Mouse (Mus musculus) heart, embryonic 15.5 days (tissue): ENCODE data around the gene a. TPM values are rescaled to one million over a fixed set of nuclear protein-coding genes. Genes with fewer than 3 reads are reported as not detected.
"Not testable (repeated sequence)": the region's sequence is repeated elsewhere in the genome, so short reads cannot be mapped to it uniquely, and the experiment has no call there.

Source experiments
- ATAC-seq: fragments of 200-750 bp; cut with Nextera tagmentation; replicated peaks from 2 replicates; pipeline ENCODE4 v1.8.0; 2017; ENCODE audit warnings: low read depth, moderate TSS enrichment; ENCODE audit not compliant: insufficient number of reproducible peaks, insufficient read depth, low FRiP score
- H3K27ac ChIP-seq: fragments of 300-500 bp; sonication (generic); 2 replicates; pipeline ENCODE4 v1.5.1; 2015; ENCODE audit warnings: mild to moderate bottlenecking, inconsistent platforms
- H3K27me3 ChIP-seq: fragments of 300-500 bp; sonication (generic); 2 replicates; pipeline ENCODE4 v1.6.1; 2015; ENCODE audit warnings: inconsistent platforms
- H3K36me3 ChIP-seq: fragments of 300-500 bp; sonication (generic); 2 replicates; pipeline ENCODE4 v1.6.1; 2015; ENCODE audit warnings: mild to moderate bottlenecking, inconsistent platforms
- H3K4me1 ChIP-seq: fragments of 300-500 bp; sonication (generic); replicated peaks from 2 replicates; pipeline ENCODE4 v1.6.1; 2015; ENCODE audit warnings: inconsistent platforms
- H3K4me2 ChIP-seq: fragments of 300-500 bp; sonication (generic); 2 replicates; pipeline ENCODE4 v1.6.1; 2015; ENCODE audit warnings: inconsistent platforms, mild to moderate bottlenecking, moderate library complexity
- H3K4me3 ChIP-seq: fragments of 300-500 bp; sonication (generic); 2 replicates; pipeline ENCODE4 v1.5.1; 2015; ENCODE audit warnings: mild to moderate bottlenecking, inconsistent platforms
- H3K9ac ChIP-seq: fragments of 300-500 bp; sonication (generic); 2 replicates; pipeline ENCODE4 v1.6.1; 2015; ENCODE audit warnings: mild to moderate bottlenecking, inconsistent platforms
- H3K9me3 ChIP-seq: fragments of 300-500 bp; sonication (generic); replicated peaks from 2 replicates; pipeline ENCODE4 v1.6.1; 2016; ENCODE audit warnings: inconsistent platforms
- WGBS: fragments of 180-500 bp; shearing (Covaris S2); methylation state at CpG from one replicate; pipeline ENCODE4 v1.1.7; 2015; ENCODE audit warnings: mixed read lengths; 5-methylcytosine and 5-hydroxymethylcytosine counted together
- polyA plus RNA-seq: library from polyadenylated mRNA; unstranded; fragments of >200 nt; fragmentation: Nextera tagmentation; extraction: Ambion mirVana; gene quantifications from 2 replicates; pipeline ENCODE4 v1.2.1, GENCODE M21; 2015

The a gene
- polyA plus RNA-seq, 1 experiment from 2014 or later: 0.30 TPM

DNA sequence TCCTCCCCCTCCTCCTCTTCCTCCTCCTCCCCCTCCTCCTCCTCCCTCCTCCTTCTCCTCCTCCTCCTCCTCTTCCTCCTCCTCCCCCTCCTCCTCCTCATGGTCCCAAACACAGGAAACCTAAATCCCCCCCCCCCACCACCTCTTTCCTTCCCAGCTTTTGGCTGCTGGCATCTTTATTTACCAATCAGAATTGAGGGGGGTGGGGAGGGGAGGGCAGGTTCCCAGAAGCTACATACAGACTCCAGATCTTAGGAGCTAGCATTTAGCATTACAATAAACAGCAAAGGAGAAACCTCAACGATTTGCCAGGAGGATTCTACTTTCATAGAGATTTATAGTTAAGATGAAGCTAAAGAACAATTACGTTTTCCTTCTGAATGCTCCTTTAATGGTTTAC is 114.6 kb downstream of the a start:
- no peaks in the 10 kb centered on the region for H3K36me3 ChIP-seq
- no peaks in the 10 kb centered on the region for H3K4me1 ChIP-seq
- no peak overlapping the region for H3K4me3 ChIP-seq
- WGBS: 47% methylated on average over 2 of the region's 2 CpGs
- no peaks in the 10 kb centered on the region for H3K9me3 ChIP-seq
- H3K27me3 ChIP-seq: no peaks in the 10 kb centered on the region
- no peak overlapping the region for H3K27ac ChIP-seq
- no peak for ATAC-seq
- H3K9ac ChIP-seq: no peak overlapping the region
- no peak overlapping the region for H3K4me2 ChIP-seq

DNA sequence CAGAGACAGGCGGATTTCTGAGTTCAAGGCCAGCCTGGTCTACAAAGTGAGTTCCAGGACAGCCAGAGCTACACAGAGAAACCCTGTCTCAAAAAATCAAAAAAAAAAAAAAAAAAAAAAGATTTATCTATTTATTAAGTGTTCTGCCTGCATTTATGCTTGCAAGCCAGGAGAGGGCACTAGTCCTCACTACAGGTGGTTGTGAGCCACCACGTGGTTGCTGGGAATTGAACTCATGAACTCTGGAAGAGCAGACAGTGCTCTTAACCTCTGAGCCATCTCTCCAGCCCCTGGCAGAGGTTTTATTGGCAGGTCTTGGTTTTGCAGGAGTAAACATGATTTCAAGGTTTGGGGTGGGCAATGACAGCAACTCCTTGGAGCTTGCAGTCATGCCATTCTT is 117.0 kb downstream of the a start:
- not testable (repeated sequence) for H3K9ac ChIP-seq, H3K4me1 ChIP-seq, H3K27me3 ChIP-seq, ATAC-seq, H3K4me3 ChIP-seq, H3K4me2 ChIP-seq, H3K27ac ChIP-seq, H3K36me3 ChIP-seq, H3K9me3 ChIP-seq
- WGBS: 45% methylated on average over 2 of the region's 2 CpGs

DNA sequence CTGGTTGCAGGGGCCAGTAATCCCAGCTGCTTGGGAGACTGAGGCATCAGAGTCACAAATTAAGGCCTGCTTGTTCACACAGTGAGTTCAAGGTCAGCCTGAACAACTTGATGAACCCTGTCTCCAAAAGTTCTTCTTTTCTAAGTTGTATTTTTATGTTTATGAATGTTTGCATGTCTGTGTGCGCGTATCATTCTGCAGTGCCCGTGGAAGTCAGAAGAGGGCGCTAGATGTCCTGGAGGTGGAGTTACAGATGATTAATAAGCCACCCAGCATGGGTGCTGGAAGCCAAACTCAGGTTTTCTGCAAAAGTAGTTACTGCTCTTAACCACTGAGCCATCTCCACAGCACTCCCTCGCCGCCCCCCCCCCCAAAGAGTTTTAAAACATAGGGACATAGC is 118.6 kb downstream of the a start:
- Histone ChIP-seq H3K4me3 (no peak overlapping the region), H3K9me3 (no peaks in the 10 kb centered on the region), H3K27me3 (no peaks in the 10 kb centered on the region), H3K9ac (no peak overlapping the region), H3K4me2 (no peak overlapping the region), H3K36me3 (no peaks in the 10 kb centered on the region), H3K27ac (no peak overlapping the region), H3K4me1 (no peaks in the 10 kb centered on the region)
- ATAC-seq: no peak
- 81% methylated on average over 6 of the region's 6 CpGs for WGBS

DNA sequence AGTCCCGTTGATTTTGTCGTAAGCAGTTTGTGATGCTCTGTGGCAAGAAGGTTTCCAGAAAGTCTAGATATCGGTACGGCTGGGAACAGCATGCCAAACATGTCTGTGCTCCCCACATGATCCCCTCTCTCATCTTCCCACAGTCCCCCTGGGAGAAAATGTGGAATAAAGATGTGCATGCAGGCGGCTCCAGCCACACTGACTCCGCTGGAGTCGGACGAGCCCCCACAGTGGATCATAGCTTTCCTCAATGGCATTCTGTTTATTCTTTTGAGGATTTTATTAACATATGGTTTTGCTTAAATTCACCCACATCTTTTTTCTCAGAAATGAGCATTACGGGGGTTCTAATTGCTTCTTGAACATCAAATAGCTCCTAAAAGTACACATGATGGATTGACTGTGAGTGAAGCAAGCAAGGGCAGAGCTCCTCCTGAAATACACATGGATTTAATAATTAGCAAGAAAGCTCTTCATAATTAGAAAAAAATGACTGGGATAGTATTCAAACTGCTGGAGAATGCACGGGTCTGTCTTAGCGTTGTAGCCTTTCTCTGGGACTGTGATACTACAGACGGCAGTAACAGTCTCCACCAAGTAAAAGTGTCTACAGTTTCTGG is 124.8 kb downstream of the a start:
- Histone ChIP-seq H3K36me3 (no peaks in the 10 kb centered on the region), H3K4me2 (no peak overlapping the region), H3K4me1 (no peaks in the 10 kb centered on the region; the same call in 1 of the 2 replicates), H3K27ac (no peak overlapping the region), H3K9ac (no peak overlapping the region), H3K9me3 (no peaks in the 10 kb centered on the region), H3K27me3 (no peaks in the 10 kb centered on the region), H3K4me3 (no peak overlapping the region)
- ATAC-seq: no peak
- 66% methylated on average over 12 of the region's 12 CpGs for WGBS

DNA sequence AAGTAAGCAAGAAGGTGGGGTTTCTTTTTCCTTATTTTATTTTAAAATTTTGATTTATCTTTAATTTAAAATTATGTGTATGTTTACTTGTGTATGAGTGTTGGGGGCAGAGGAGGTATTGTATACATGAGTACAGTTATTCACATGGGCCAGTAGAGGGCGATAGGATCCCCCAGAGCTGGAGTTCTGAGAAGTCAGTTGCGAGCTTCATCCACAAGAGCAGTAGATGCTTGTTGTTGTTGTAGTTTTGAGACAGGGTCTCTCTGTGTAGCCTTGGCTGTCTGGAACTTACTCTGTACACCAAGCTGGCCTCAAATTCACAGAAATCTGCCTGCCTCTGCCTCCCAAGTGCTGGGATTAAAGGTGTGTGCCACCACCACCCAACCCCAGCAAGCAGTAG is 125.3 kb downstream of the a start:
- no peak overlapping the region for H3K27ac ChIP-seq
- H3K36me3 ChIP-seq: no peaks in the 10 kb centered on the region
- 14% methylated on average over 2 of the region's 2 CpGs for WGBS

GRCm38 (mm10) chr2:154917866-154918641 is 126.9 kb downstream of the a start:
- Histone ChIP-seq H3K4me1 (no peaks in the 10 kb centered on the region; the same call in 1 of the 2 replicates), H3K4me3 (no peak overlapping the region), H3K4me2 (no peak overlapping the region), H3K9ac (no peak overlapping the region), H3K27ac (no peak overlapping the region), H3K36me3 (no peaks in the 10 kb centered on the region), H3K9me3 (no peaks in the 10 kb centered on the region), H3K27me3 (no peaks in the 10 kb centered on the region)
- no peak for ATAC-seq
- 62% methylated on average over 13 of the region's 13 CpGs for WGBS

More for the DNA sequence above, 125.3 kb downstream of the a start:
- ATAC-seq: no peak
- H3K4me3 ChIP-seq: no peak overlapping the region
- no peaks in the 10 kb centered on the region for H3K9me3 ChIP-seq
- H3K4me1 ChIP-seq: no peaks in the 10 kb centered on the region; the same call in 1 of the 2 replicates
- H3K9ac ChIP-seq: no peak overlapping the region
- no peaks in the 10 kb centered on the region for H3K27me3 ChIP-seq
- H3K4me2 ChIP-seq: no peak overlapping the region

DNA sequence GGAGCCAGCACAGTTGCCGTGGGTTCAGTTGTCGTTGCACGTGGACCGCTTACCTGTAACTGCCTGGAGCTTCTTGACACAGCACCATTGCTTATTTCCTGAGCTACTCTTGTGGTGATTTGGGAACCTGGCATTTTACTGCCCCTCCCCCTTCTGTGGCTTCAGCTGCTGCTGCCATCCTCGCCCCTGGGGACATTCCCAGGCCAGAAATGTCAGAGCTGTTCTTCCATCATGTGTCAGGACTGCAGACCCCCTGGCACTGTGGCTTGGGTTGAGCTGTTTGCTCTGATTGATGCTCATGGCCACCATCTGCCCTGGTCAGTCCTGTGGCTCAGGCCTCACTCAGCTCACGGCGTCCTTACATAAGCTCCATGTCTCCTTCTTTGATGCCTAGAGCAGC is 129.7 kb downstream of the a start:
- H3K9ac ChIP-seq: no peak overlapping the region
- no peaks in the 10 kb centered on the region for H3K9me3 ChIP-seq
- no peak overlapping the region for H3K4me2 ChIP-seq
- H3K27me3 ChIP-seq: no peaks in the 10 kb centered on the region
- H3K4me3 ChIP-seq: no peak overlapping the region
- no peak overlapping the region for H3K27ac ChIP-seq
- no peak for ATAC-seq
- no peaks in the 10 kb centered on the region for H3K36me3 ChIP-seq
- H3K4me1 ChIP-seq: no peaks in the 10 kb centered on the region; the same call in 1 of the 2 replicates
- 79% methylated on average over 7 of the region's 7 CpGs for WGBS

- not testable (repeated sequence) for H3K27ac ChIP-seq, H3K36me3 ChIP-seq, H3K9ac ChIP-seq, H3K4me2 ChIP-seq, H3K27me3 ChIP-seq, ATAC-seq, H3K9me3 ChIP-seq, H3K4me1 ChIP-seq, H3K4me3 ChIP-seq
- no CpG with 5 or more reads among the region's 4 CpGs for WGBS
These were observed 130.9 kb downstream of the a start for GRCm38 (mm10) chr2:154922134-154922533.

GRCm38 (mm10) chr2:154925411-154926031 is 134.3 kb downstream of the a start:
- no peaks in the 10 kb centered on the region for H3K4me1 ChIP-seq

GRCm38 (mm10) chr2:154926843-154927242 is 135.6 kb downstream of the a start:
- H3K4me1 ChIP-seq: no peaks in the 10 kb centered on the region
- whole genome bisulfite sequencing: 81% methylated on average over 6 of the region's 6 CpGs
- no peak for ATAC-seq
- no peak overlapping the region for H3K27ac ChIP-seq
- no peaks in the 10 kb centered on the region for H3K27me3 ChIP-seq
- no peak overlapping the region for H3K9ac ChIP-seq
- H3K4me3 ChIP-seq: no peak overlapping the region
- H3K4me2 ChIP-seq: no peak overlapping the region
- H3K36me3 ChIP-seq: no peaks in the 10 kb centered on the region
- no peaks in the 10 kb centered on the region for H3K9me3 ChIP-seq

More at GRCm38 (mm10) chr2:154925411-154926031, 134.3 kb downstream of the a start:
- no peak overlapping the region for H3K27ac ChIP-seq
- H3K4me2 ChIP-seq: no peak overlapping the region
- no peaks in the 10 kb centered on the region for H3K9me3 ChIP-seq
- H3K9ac ChIP-seq: no peak overlapping the region
- H3K27me3 ChIP-seq: no peaks in the 10 kb centered on the region
- ATAC-seq: no peak
- H3K36me3 ChIP-seq: no peaks in the 10 kb centered on the region
- WGBS: 63% methylated on average over 7 of the region's 7 CpGs
- H3K4me3 ChIP-seq: no peak overlapping the region

- no peaks in the 10 kb centered on the region for H3K36me3 ChIP-seq
- H3K4me3 ChIP-seq: no peak overlapping the region
- WGBS: 62% methylated on average over 2 of the region's 2 CpGs
- ATAC-seq: no peak
- no peaks in the 10 kb centered on the region for H3K27me3 ChIP-seq
- no peak overlapping the region for H3K4me2 ChIP-seq
- H3K9me3 ChIP-seq: no peaks in the 10 kb centered on the region
- no peak overlapping the region for H3K9ac ChIP-seq
- no peaks in the 10 kb centered on the region for H3K4me1 ChIP-seq
- H3K27ac ChIP-seq: no peak overlapping the region
These were observed 137.1 kb downstream of the a start for GRCm38 (mm10) chr2:154928298-154928697.
